Mouse (Mus musculus) effector memory CD4-positive, alpha-beta T cell, adult 7 months (primary cell): ENCODE results near the gene Ssx2ip. TPM values are rescaled to one million over a fixed set of nuclear protein-coding genes. Genes with fewer than 3 reads are reported as not detected.

Experiments
- polyA plus RNA-seq: library from polyadenylated mRNA; unstranded; fragments of 100-300 nt; shearing (Covaris generic); gene quantifications from one replicate; pipeline ENCODE4 v1.2.1, GENCODE M21; 2017

Gene Ssx2ip
- polyA plus RNA-seq: 4.9 TPM

DNA sequence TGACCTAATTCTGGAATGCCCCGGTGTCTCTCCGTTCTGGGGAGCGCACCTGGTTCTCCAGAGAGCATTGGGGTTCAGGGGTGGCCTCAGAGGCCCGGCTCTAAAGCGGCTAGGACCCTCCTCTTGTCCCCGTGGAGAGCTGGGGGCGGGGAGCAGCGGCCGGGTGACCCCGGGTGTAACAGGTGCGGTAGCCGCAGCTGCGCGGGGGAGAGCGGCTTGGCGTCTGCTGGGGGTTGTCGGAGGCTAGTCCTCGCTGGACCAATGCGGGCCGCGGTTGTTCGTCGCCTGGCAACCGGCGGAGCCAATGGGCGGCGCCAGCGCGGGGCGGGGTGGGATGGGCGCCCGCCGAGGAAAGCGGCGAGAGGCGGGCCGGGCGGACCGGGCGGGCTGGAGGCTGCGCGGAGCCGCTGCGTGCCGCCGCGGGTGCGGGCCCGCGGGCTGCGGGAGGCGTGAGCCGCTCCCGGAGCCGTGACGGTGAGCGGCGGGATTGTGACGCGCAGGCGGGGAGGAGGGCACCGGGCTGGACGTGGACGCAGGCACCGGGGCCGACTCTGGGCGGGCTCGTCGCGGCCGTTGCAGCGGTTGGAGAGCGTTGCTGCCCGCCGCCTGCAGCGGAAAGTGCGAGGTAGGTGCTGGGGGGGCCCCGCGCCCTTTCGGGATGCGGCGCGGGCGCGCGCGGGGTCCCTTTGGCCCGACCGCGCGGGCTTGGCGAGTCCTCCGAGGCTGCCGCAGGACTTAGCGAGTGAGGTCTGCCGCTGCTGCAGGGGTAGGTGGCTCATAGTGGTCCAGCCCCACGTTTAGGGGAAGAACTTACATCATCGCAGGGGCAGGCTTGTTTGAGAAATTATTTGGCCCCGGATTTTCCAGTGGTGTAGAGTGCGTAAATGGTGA, at the start of gene Ssx2ip:
Gene Ssx2ip (plus strand): TSS at position 332 of the 891 bp plus-strand sequence.

DNA sequence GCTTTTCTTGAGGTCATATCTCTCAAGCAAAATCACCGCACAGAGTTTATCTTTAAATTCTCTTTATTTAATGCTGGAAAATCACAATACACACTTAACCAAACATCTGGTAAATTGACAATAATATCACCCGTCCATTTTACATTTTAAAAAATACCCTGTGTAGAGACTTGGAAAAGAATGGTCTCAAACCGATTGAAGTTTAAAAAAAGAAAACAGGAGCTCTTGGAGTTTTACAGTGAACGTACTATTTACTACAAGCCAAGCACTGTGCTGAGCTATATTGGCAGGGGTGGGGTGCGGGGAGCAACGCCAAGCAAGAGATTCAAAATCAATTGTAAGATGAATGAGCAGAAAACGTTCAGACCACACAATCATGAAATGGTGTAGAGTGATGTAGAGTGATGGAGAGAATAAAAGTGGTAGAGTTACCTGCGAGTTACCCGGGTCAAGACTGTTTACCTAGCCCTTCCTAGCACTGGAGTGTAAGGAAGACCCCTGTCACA, 45.4 kb downstream of the Ssx2ip start, which contains the start of gene Ctbs:
Gene Ctbs (plus strand): TSS at position 51 of the 506 bp plus-strand sequence.

Other genes starting within 250 kb of the Ssx2ip start
- not detected for gene Lpar3, start 183.7 kb upstream of the Ssx2ip start, polyA plus RNA-seq
- 2.0 TPM for gene Ctbs, start 45.2 kb downstream of the Ssx2ip start, polyA plus RNA-seq
- 8.6 TPM for gene Spata1, start 95.1 kb downstream of the Ssx2ip start, polyA plus RNA-seq
- gene Gng5, start 95.2 kb downstream of the Ssx2ip start, polyA plus RNA-seq: 400 TPM
- 94.1 TPM for gene Rpf1, start 116.8 kb downstream of the Ssx2ip start, polyA plus RNA-seq
- gene Uox, start 165.8 kb downstream of the Ssx2ip start, polyA plus RNA-seq: not detected
- gene Dnase2b, start 211.0 kb downstream of the Ssx2ip start, polyA plus RNA-seq: not detected
- not detected for gene 4930503B20Rik, start 246.7 kb downstream of the Ssx2ip start, polyA plus RNA-seq